ENCODE assay signal across 11 mouse cellular contexts in genomic region chr4:70412126-70412525, GRCm38 (mm10). TPM values are rescaled to one million over a fixed set of nuclear protein-coding genes. Genes with fewer than 3 reads are reported as not detected.
DNase-seq lines count a peak whose midpoint lies in the region; ATAC-seq and TF ChIP-seq lines count a peak whose summit lies in the region.
"Had no signal": no experiment of that assay in that cellular context is flagged by ENCODE, and none has a peak within 500 bp of the region (broad histone marks: within the 10 kb centered on the region; RNA-seq: fewer than 3 reads in every experiment).

No protein-coding gene starts in this region.

- no peaks in the 10 kb centered on the region for H3K27me3 ChIP-seq in forebrain, embryonic 14.5 days (replicated peaks; ENCODE audit: control insufficient read depth, insufficient read depth, low read length)

- no peak overlapping the region for H3K4me2 ChIP-seq in forebrain, embryonic 14.5 days (ENCODE audit: low read length)

- DNase-seq in cerebellum, postnatal 10 days, result peak; percentile 15 to 31
- no peak for DNase-seq in cerebellum, postnatal 14 days
- peak; percentile 33 for DNase-seq in 416B (ENCODE audit: low read depth)
- peak; percentile 56 for DNase-seq in forebrain, embryonic 14.5 days (ENCODE audit: low spot score)
- DNase-seq in mesoderm, embryonic 11.5 days (ENCODE audit: low read depth, low spot score), result peak; percentile 66
- no peak for DNase-seq in adrenal gland, postnatal 25 days
- DNase-seq in lung, adult 2 months, result no peak
- DNase-seq in testis, postnatal 14 days (ENCODE audit: low spot score), result no peak
- DNase-seq: gastrocnemius, adult 2 months; thymus, postnatal 4 days had no signal

- no peak overlapping the region for H3K4me3 ChIP-seq in forebrain, embryonic 14.5 days (ENCODE audit: low read depth, low read length)
- no peak overlapping the region for H3K4me3 ChIP-seq in lung, adult 2 months (replicated peaks; ENCODE audit: extremely low read depth, low read depth, low read length)
- H3K4me3 ChIP-seq: gastrocnemius, adult 2 months; left cerebral cortex, adult 2 months had no signal

- H3K36me3 ChIP-seq in forebrain, embryonic 14.5 days (ENCODE audit: control insufficient read depth, insufficient read depth, low read length), result no peaks in the 10 kb centered on the region

- no peak for TF ChIP-seq POLR2A in lung, adult 2 months (IDR thresholded peaks at IDR 0.05; ENCODE audit: borderline replicate concordance, extremely low read depth, low read depth, low read length)

- 30% methylated on average over 2 of the region's 2 CpGs for WGBS in forebrain, embryonic 14.5 days
- WGBS in lung, adult 2 months, result 55% methylated on average over 2 of the region's 2 CpGs

- no peak for ATAC-seq in forebrain, embryonic 14.5 days

- no peak for TF ChIP-seq CTCF in lung, adult 2 months (IDR thresholded peaks at IDR 0.05; ENCODE audit: insufficient read depth, low read length)

- H3K27ac ChIP-seq in forebrain, embryonic 14.5 days (ENCODE audit: low read depth, low read length), result no peak overlapping the region
- H3K27ac ChIP-seq: gastrocnemius, adult 2 months had no signal

- no peaks in the 10 kb centered on the region for H3K9me3 ChIP-seq in forebrain, embryonic 14.5 days (replicated peaks; ENCODE audit: control insufficient read depth, low read length)

- peaks cover 9% of the 10 kb centered on the region for H3K4me1 ChIP-seq in forebrain, embryonic 14.5 days (ENCODE audit: control insufficient read depth, insufficient read depth, low read length)
- no peaks in the 10 kb centered on the region for H3K4me1 ChIP-seq in lung, adult 2 months (ENCODE audit: control insufficient read depth, insufficient read depth, low read length)

- no peak overlapping the region for H3K9ac ChIP-seq in forebrain, embryonic 14.5 days (ENCODE audit: low read length)

RNA-seq across cellular contexts. Expression of gene Cdk5rap2, which starts 1.9 kb away (rescaled TPM):
- polyA plus RNA-seq in forebrain, embryonic 14.5 days (2014; fragmentation: Nextera tagmentation; extraction: Ambion mirVana), result 12.7 and 14.7 TPM in 2 replicates
- total RNA-seq in adrenal gland, postnatal 25 days (2021), result 37.2 and 49.8 TPM in 2 replicates
- polyA plus RNA-seq in lung, adult 2 months (2012; rRNA removed), result 3.0 and 3.3 TPM in 2 replicates

Comparison
In these comparisons a context has a peak if more than half of its experiments do, and no peak if none do; other contexts are left out.
1. DNase-seq: peak in cerebellum, postnatal 10 days (2 of 2), 416B (single experiment), forebrain, embryonic 14.5 days (single experiment) and mesoderm, embryonic 11.5 days (single experiment); none in cerebellum, postnatal 14 days (0 of 2), adrenal gland, postnatal 25 days (single experiment), lung, adult 2 months (single experiment) and testis, postnatal 14 days (single experiment).